Mouse (Mus musculus): ENCODE results near the gene Olfr824.
A peak's percentile ranks its signal among the peaks of the same experiment; 100 is the strongest.
"Not testable (repeated sequence)": the region's sequence is repeated elsewhere in the genome, so short reads cannot be mapped to it uniquely, and the experiment has no call there.

The Olfr824 gene

DNA sequence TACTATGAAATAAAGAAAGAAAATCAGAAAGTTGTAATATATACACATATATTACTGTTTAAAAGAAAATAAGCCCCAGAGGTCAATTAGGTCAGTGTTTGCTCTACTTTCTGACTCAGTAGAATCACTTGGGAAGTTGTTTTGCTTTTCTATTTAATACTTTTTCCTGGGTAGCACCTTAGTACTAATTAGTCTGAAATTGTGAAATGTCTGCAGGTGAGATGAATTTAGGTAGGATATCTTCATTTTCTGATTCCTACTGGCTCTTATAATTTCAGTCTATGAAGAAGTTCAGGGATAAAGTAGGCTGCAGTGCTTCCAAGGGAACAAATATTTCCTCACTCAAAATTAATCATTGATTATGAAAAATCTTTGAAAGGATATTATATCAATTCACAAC lies at the start of gene Olfr824:
TSS of gene Olfr824 (minus strand) at position 101 of the 400 bp plus-strand sequence.
- not testable (repeated sequence) for DNase-seq (ENCODE audit: inconsistent ontology term)

DNA sequence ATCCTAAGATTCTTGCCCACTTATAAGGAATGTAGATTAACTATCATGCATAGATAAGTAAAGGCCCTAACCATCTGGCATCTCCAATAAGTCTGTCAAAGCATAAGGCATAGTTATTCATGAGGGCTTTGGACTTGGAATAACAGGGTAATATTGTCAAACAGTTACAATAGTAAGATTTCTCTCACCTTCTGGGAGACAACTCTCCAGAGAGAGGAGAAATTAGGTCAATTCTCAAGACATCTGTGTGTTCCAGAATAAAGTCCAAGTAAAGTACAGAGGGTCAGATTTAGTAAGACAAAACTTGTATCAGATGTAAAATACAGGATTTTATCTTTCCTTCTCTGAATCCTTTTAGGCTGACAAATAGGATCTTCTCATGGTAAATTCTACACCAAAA lies 36.9 kb upstream of the Olfr824 start, which contains the start of gene Olfr825:
TSS of gene Olfr825 (minus strand) at position 101 of the 400 bp plus-strand sequence.
- DNase-seq (ENCODE audit: inconsistent ontology term) = no peak

DNA sequence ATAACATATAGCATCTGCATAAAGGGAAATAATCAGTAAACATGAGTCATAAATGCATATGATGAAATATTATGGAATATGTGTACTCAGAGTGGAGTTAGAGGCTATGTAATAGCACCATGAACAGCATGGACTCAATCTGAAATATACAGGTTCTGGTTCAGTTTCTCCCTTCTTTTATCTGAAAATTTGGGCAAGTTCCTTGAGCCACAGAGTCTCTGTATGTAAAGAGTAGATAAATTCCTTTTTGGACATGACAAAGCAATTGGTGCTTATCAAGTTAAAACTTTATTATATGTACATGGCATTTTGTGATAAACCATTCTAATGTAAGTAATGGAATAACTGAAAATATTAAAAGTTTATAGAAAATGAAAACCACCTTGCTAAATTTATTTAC lies 35.4 kb upstream of the Olfr824 start:
- DNase-seq (ENCODE audit: inconsistent ontology term) = no peak

DNA sequence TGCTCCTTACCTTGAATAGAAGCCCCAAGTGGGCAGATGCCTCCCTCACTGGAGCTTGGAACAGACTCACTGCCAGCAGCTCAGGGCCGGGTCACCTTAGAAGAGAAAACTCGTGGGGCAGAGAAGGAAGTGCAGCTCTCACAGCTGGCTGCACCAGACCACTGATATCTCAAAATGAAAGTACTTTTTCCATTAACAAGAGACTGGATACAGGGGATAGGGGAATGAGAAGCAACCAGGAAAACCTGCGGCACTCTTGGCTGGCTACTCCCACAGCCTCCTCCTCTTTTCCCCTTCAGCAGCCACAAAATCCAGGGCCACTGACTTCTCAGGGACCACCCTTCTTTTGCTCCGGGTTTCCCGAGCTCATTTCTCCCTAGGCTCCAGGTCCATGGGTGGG lies 14.3 kb upstream of the Olfr824 start:
- DNase-seq (ENCODE audit: inconsistent ontology term) = no peak

DNA sequence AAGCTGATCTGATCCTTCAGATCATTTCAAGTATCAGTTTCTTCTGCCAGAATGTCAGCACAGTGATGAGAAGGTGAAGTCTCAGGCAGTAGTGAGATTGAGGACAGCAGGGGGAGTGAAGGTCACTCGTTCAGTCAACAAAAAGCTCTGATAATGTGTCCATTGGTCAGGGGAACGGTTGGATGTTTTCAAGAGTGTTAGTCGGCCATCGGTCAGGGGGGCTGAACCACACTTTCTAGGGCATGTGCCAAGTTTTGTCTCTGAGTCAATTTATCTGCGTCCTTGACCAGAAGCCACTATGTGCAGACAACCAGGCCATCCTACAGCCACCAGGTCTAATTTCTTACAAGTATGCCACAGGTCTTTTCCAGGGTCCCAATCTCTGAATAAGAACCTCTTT lies 12.7 kb upstream of the Olfr824 start:
- DNase-seq (ENCODE audit: inconsistent ontology term) = not testable (repeated sequence)

DNA sequence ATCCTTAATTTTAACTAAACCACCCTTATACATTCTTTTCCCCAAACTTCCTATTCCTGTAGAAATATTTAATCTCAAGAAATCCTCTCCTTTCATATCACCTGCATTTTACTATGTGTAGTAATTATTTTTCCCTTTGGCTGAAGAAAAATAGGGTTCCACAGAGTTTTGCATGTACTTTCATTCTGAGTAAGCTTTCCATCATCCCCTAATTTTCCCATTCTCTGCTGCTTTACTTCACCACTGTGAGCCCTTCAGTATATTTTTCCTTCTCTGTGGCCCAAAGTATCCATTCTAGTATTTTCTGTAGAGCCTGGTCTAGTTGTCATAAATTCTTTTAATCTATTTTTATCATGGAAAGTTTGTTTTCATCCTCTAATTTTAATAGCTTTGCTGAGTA lies 5.0 kb upstream of the Olfr824 start:
- no peak for DNase-seq (ENCODE audit: inconsistent ontology term)

DNA sequence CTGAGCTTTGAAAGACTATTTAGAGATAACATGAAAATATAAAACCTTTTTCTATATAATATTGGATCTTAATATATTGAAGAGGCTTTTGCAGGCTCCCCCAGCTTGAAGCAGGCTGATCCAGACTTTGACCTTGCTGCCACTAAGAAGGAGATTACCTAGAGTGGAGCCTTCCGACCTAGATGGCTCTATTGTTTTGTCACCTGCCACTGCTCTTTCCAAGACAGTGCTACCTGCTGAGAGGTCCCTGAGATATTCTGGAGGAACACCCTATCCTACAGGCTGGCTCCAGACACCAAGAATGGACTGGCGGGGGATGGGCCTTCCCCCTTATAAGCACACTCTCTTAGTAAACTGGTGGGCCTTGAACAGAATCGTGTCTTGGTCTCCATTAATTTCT lies 13.8 kb downstream of the Olfr824 start:
- not testable (repeated sequence) for DNase-seq (ENCODE audit: inconsistent ontology term)

DNA sequence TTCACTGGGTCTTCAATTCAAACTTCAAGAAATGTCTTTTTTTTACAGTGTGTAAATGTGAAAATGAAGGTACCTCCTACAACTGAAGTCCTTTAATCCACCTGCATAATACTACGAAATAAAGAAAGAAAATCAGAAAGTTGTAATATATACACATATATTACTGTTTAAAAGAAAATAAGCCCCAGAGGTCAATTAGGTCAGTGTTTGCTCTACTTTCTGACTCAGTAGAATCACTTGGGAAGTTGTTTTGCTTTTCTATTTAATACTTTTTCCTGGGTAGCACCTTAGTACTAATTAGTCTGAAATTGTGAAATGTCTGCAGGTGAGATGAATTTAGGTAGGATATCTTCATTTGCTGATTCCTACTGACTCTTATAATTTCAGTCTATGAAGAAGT lies 14.5 kb downstream of the Olfr824 start, which contains the start of gene Olfr823:
TSS of gene Olfr823 (minus strand) at position 101 of the 400 bp plus-strand sequence.
- DNase-seq (ENCODE audit: inconsistent ontology term) = not testable (repeated sequence)

DNA sequence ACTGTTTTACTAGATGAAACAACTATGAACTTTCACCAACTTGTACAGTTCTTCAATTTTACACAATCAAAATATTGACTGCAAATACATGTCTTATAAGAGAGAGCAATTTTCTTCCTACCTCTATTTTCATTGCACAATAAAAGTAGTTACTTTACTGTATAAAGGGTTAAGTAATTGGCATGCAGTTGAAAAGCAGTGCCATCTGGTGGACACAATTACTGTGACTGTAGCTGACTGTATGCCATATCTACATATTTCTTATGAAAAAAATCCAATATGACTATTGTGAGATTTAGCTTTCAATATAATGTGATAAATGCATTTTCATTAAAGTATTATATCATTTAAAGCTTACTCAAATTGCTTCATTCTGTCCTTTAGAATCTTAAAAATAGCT lies 33.7 kb downstream of the Olfr824 start:
- peak; percentile 5 for DNase-seq (ENCODE audit: inconsistent ontology term)

DNA sequence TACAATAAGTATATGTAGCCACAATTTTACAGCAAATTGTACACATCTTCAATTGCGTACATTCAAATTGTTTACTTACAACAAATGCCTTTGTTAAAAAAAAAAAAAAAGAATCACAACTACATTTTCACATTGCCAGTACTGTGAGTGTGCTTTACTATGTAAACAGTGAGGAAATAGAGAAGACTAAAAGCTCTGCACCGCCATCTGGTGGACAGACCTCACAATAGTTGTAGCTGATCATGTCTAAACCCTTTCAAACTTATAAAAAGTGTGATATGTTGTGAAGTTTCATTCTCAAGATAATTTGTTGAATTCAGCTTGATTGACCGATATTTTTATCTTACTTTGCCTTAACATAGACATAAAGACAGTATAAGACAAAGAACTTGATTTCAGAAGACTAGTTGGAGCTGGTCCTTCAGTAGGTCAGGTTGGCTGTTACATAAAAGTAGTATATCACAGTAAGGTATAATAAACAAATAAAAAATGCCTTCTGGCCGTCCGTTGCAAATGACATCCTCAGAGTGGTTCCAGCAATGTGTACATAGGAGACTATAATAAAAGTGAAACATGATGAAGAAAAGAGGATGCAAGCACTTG lies 36.9 kb downstream of the Olfr824 start:
- DNase-seq (ENCODE audit: inconsistent ontology term) = peak; percentile 19
